Mouse (Mus musculus): ENCODE results near the gene Crebzf. TPM values are rescaled to one million over a fixed set of nuclear protein-coding genes. Genes with fewer than 3 reads are reported as not detected.

Gene Crebzf
- polyA plus RNA-seq (2016; fragmentation: Nextera tagmentation; extraction: Ambion mirVana): 33.5 and 34.6 TPM in 2 replicates

- Histone ChIP-seq H3K4me1 (peaks cover 6% of the 10 kb centered on the region; the same call in 1 of the 2 replicates), H3K9ac (peak within 1 kb of the TSS; percentile 99), H3K4me2 (peak within 1 kb of the TSS; percentile 87), H3K9me3 (replicated peaks) (no peaks in the 10 kb centered on the region), H3K4me3 (peak within 1 kb of the TSS; percentile 98), H3K36me3 (peaks cover 13% of the 10 kb centered on the region), H3K27ac (peak within 1 kb of the TSS; percentile 95), H3K27me3 (replicated peaks) (no peaks in the 10 kb centered on the region)
- WGBS (ENCODE audit: insufficient replicate concordance): under 1% methylated on average over 52 of the region's 54 CpGs
- peak; percentile 92 for ATAC-seq
Observed at GRCm38 (mm10) chr7:90442518-90443080, at the start of gene Crebzf. Gene Crebzf, plus strand, starts transcription at chr7:90442729.

- Histone ChIP-seq H3K4me2 (no peak overlapping the region), H3K36me3 (no peaks in the 10 kb centered on the region), H3K4me3 (no peak overlapping the region), H3K4me1 (no peaks in the 10 kb centered on the region), H3K27me3 (replicated peaks) (no peaks in the 10 kb centered on the region), H3K9ac (no peak overlapping the region), H3K9me3 (replicated peaks) (no peaks in the 10 kb centered on the region), H3K27ac (no peak overlapping the region)
- ATAC-seq: no peak
- WGBS (ENCODE audit: insufficient replicate concordance): 43% methylated on average over 4 of the region's 4 CpGs
Observed at GRCm38 (mm10) chr7:90395073-90395472, 47.5 kb upstream of the Crebzf start.

- Histone ChIP-seq H3K9ac (no peak overlapping the region), H3K4me1 (no peaks in the 10 kb centered on the region), H3K36me3 (no peaks in the 10 kb centered on the region), H3K4me2 (no peak overlapping the region), H3K9me3 (replicated peaks) (no peaks in the 10 kb centered on the region), H3K4me3 (no peak overlapping the region), H3K27ac (no peak overlapping the region), H3K27me3 (replicated peaks) (no peaks in the 10 kb centered on the region)
- ATAC-seq: no peak
- whole genome bisulfite sequencing (ENCODE audit: insufficient replicate concordance): 58% methylated on average over 5 of the region's 5 CpGs
Observed at GRCm38 (mm10) chr7:90395928-90396327, 46.6 kb upstream of the Crebzf start.

- ATAC-seq: no peak
- no peaks in the 10 kb centered on the region for H3K27me3 ChIP-seq (replicated peaks)
- H3K9ac ChIP-seq: no peak overlapping the region
- no peak overlapping the region for H3K4me3 ChIP-seq
- H3K36me3 ChIP-seq: no peaks in the 10 kb centered on the region
- 24% methylated on average over 3 of the region's 3 CpGs for WGBS (ENCODE audit: insufficient replicate concordance)
- no peaks in the 10 kb centered on the region for H3K4me1 ChIP-seq
- no peaks in the 10 kb centered on the region for H3K9me3 ChIP-seq (replicated peaks)
- no peak overlapping the region for H3K27ac ChIP-seq
- H3K4me2 ChIP-seq: no peak overlapping the region
Observed at GRCm38 (mm10) chr7:90409934-90410333, 32.6 kb upstream of the Crebzf start.

GRCm38 (mm10) chr7:90426020-90427001 is 16.2 kb upstream of the Crebzf start, which contains the start of gene Ccdc89:
Gene Ccdc89, plus strand, starts transcription at chr7:90426577.
- 20% methylated on average over 29 of the region's 29 CpGs for WGBS (ENCODE audit: insufficient replicate concordance)
- peak; percentile 84 for ATAC-seq
- Histone ChIP-seq H3K4me2 (peak within 1 kb of the TSS; percentile 56), H3K4me3 (peak within 1 kb of the TSS; percentile 31), H3K9ac (no peak within 1 kb of the TSS; the same call in 1 of the 2 replicates), H3K27ac (no peak within 1 kb of the TSS), H3K36me3 (no peaks in the 10 kb centered on the region), H3K27me3 (replicated peaks) (peaks cover 8% of the 10 kb centered on the region; the same call in 1 of the 2 replicates), H3K9me3 (replicated peaks) (no peaks in the 10 kb centered on the region), H3K4me1 (no peaks in the 10 kb centered on the region)

- Histone ChIP-seq H3K4me2 (peak overlapping the region; percentile 56), H3K4me3 (no peak overlapping the region), H3K9ac (no peak overlapping the region; the same call in 1 of the 2 replicates), H3K27ac (no peak overlapping the region), H3K9me3 (replicated peaks) (no peaks in the 10 kb centered on the region), H3K36me3 (no peaks in the 10 kb centered on the region), H3K4me1 (no peaks in the 10 kb centered on the region), H3K27me3 (replicated peaks) (peaks cover 8% of the 10 kb centered on the region; the same call in 1 of the 2 replicates)
- no peak for ATAC-seq
- 45% methylated on average over 9 of the region's 9 CpGs for WGBS (ENCODE audit: insufficient replicate concordance)
Observed at GRCm38 (mm10) chr7:90427006-90427405, 15.5 kb upstream of the Crebzf start.

GRCm38 (mm10) chr7:90432221-90432620 is 10.3 kb upstream of the Crebzf start:
- Histone ChIP-seq H3K4me3 (no peak overlapping the region), H3K4me1 (no peaks in the 10 kb centered on the region), H3K27ac (no peak overlapping the region), H3K9ac (no peak overlapping the region), H3K9me3 (replicated peaks) (no peaks in the 10 kb centered on the region), H3K27me3 (replicated peaks) (peaks cover 2% of the 10 kb centered on the region; the same call in 1 of the 2 replicates), H3K4me2 (no peak overlapping the region), H3K36me3 (no peaks in the 10 kb centered on the region)
- no peak for ATAC-seq

GRCm38 (mm10) chr7:90440044-90440443 is 2.5 kb upstream of the Crebzf start:
- Histone ChIP-seq H3K36me3 (0 out of 2 replicates have a peak, but pooled peaks cover 3% of the 10 kb centered on the region), H3K4me2 (no peak overlapping the region), H3K4me3 (no peak overlapping the region), H3K27me3 (replicated peaks) (no peaks in the 10 kb centered on the region), H3K4me1 (no peaks in the 10 kb centered on the region), H3K9ac (no peak overlapping the region), H3K9me3 (replicated peaks) (no peaks in the 10 kb centered on the region), H3K27ac (no peak overlapping the region)
- no peak for ATAC-seq
- 81% methylated on average over 4 of the region's 4 CpGs for WGBS (ENCODE audit: insufficient replicate concordance)

- Histone ChIP-seq H3K27ac (peak overlapping the region; percentile 78), H3K27me3 (replicated peaks) (no peaks in the 10 kb centered on the region), H3K9me3 (replicated peaks) (no peaks in the 10 kb centered on the region), H3K4me1 (peaks cover 4% of the 10 kb centered on the region; the same call in 1 of the 2 replicates), H3K9ac (peak overlapping the region; percentile 99), H3K4me2 (peak overlapping the region; percentile 87), H3K36me3 (peaks cover 8% of the 10 kb centered on the region), H3K4me3 (peak overlapping the region; percentile 98)
- ATAC-seq: no peak
- WGBS (ENCODE audit: insufficient replicate concordance): 15% methylated on average over 4 of the region's 4 CpGs
Observed at GRCm38 (mm10) chr7:90442070-90442469, 459 bp upstream of the Crebzf start.

GRCm38 (mm10) chr7:90443101-90444091 is 867 bp downstream of the Crebzf start:
- Histone ChIP-seq H3K9ac (peak overlapping the region; percentile 99), H3K27ac (peak overlapping the region; percentile 95), H3K4me1 (peaks cover 6% of the 10 kb centered on the region; the same call in 1 of the 2 replicates), H3K27me3 (replicated peaks) (no peaks in the 10 kb centered on the region), H3K4me3 (peak overlapping the region; percentile 98), H3K9me3 (replicated peaks) (no peaks in the 10 kb centered on the region), H3K36me3 (peaks cover 19% of the 10 kb centered on the region), H3K4me2 (peak overlapping the region; percentile 87)
- WGBS (ENCODE audit: insufficient replicate concordance): under 1% methylated on average over 123 of the region's 123 CpGs
- peak; percentile 69 for ATAC-seq

GRCm38 (mm10) chr7:90444206-90444605 is 1.7 kb downstream of the Crebzf start:
- no peak for ATAC-seq
- Histone ChIP-seq H3K9ac (peak overlapping the region; percentile 99), H3K4me3 (peak overlapping the region; percentile 98), H3K36me3 (peaks cover 23% of the 10 kb centered on the region), H3K27ac (peak overlapping the region; percentile 95), H3K4me2 (peak overlapping the region; percentile 87), H3K9me3 (replicated peaks) (no peaks in the 10 kb centered on the region), H3K27me3 (replicated peaks) (no peaks in the 10 kb centered on the region), H3K4me1 (peaks cover 6% of the 10 kb centered on the region; the same call in 1 of the 2 replicates)
- under 1% methylated on average over 6 of the region's 6 CpGs for WGBS (ENCODE audit: insufficient replicate concordance)

Measured in liver, embryonic 12.5 days (tissue).